Mouse (Mus musculus): ENCODE data around the gene Slc34a1. TPM values are rescaled to one million over a fixed set of nuclear protein-coding genes. Genes with fewer than 3 reads are reported as not detected.

Gene Slc34a1
- polyA plus RNA-seq, 1 experiment from 2014 or later: 0.04 TPM

- H3K9ac ChIP-seq (ENCODE audit: low read depth, low read length): no peak overlapping the region
- WGBS: 59% methylated on average over 3 of the region's 3 CpGs
Observed at GRCm38 (mm10) chr13:55370234-55370633, 27.8 kb upstream of the Slc34a1 start.

GRCm38 (mm10) chr13:55371007-55371681 is 26.8 kb upstream of the Slc34a1 start:
- no peak overlapping the region for H3K4me3 ChIP-seq (ENCODE audit: low read depth, low read length)
- H3K27ac ChIP-seq (ENCODE audit: low read depth, low read length): no peak overlapping the region
- no peak for TF ChIP-seq CTCF (IDR thresholded peaks at IDR 0.05; ENCODE audit: low read depth)
- ATAC-seq: no peak
- peaks cover 10% of the 10 kb centered on the region; the same call in 1 of the 2 replicates for H3K4me1 ChIP-seq (replicated peaks; ENCODE audit: control insufficient read depth, insufficient read depth, low read length)
- H3K36me3 ChIP-seq (ENCODE audit: control insufficient read depth, insufficient read depth): no peaks in the 10 kb centered on the region
- no peaks in the 10 kb centered on the region for H3K9me3 ChIP-seq (ENCODE audit: control insufficient read depth)
- no peak overlapping the region for H3K9ac ChIP-seq (ENCODE audit: low read depth, low read length)
- WGBS: 61% methylated on average over 8 of the region's 8 CpGs
- H3K27me3 ChIP-seq (replicated peaks; ENCODE audit: control insufficient read depth, insufficient read depth, low read length): no peaks in the 10 kb centered on the region
- H3K4me2 ChIP-seq (replicated peaks; ENCODE audit: low read depth): no peak overlapping the region

More at GRCm38 (mm10) chr13:55370234-55370633, 27.8 kb upstream of the Slc34a1 start:
- H3K4me2 ChIP-seq (replicated peaks; ENCODE audit: low read depth): no peak overlapping the region
- no peaks in the 10 kb centered on the region for H3K27me3 ChIP-seq (replicated peaks; ENCODE audit: control insufficient read depth, insufficient read depth, low read length)
- H3K4me3 ChIP-seq (ENCODE audit: low read depth, low read length): no peak overlapping the region
- peaks cover 10% of the 10 kb centered on the region; the same call in 1 of the 2 replicates for H3K4me1 ChIP-seq (replicated peaks; ENCODE audit: control insufficient read depth, insufficient read depth, low read length)
- H3K27ac ChIP-seq (ENCODE audit: low read depth, low read length): no peak overlapping the region
- no peak for TF ChIP-seq CTCF (IDR thresholded peaks at IDR 0.05; ENCODE audit: low read depth)
- H3K36me3 ChIP-seq (ENCODE audit: control insufficient read depth, insufficient read depth): no peaks in the 10 kb centered on the region
- no peak for ATAC-seq
- H3K9me3 ChIP-seq (ENCODE audit: control insufficient read depth): no peaks in the 10 kb centered on the region

- H3K4me2 ChIP-seq (replicated peaks; ENCODE audit: low read depth): no peak overlapping the region
- no peak overlapping the region for H3K27ac ChIP-seq (ENCODE audit: low read depth, low read length)
- H3K36me3 ChIP-seq (ENCODE audit: control insufficient read depth, insufficient read depth): no peaks in the 10 kb centered on the region
- WGBS: 69% methylated on average over 4 of the region's 5 CpGs
- H3K27me3 ChIP-seq (replicated peaks; ENCODE audit: control insufficient read depth, insufficient read depth, low read length): no peaks in the 10 kb centered on the region
- no peak for TF ChIP-seq CTCF (IDR thresholded peaks at IDR 0.05; ENCODE audit: low read depth)
- H3K9me3 ChIP-seq (ENCODE audit: control insufficient read depth): no peaks in the 10 kb centered on the region
- no peak overlapping the region for H3K9ac ChIP-seq (ENCODE audit: low read depth, low read length)
- no peak for ATAC-seq
- peaks cover 10% of the 10 kb centered on the region; the same call in 1 of the 2 replicates for H3K4me1 ChIP-seq (replicated peaks; ENCODE audit: control insufficient read depth, insufficient read depth, low read length)
- no peak overlapping the region for H3K4me3 ChIP-seq (ENCODE audit: low read depth, low read length)
Observed at GRCm38 (mm10) chr13:55371740-55372139, 26.2 kb upstream of the Slc34a1 start.

GRCm38 (mm10) chr13:55374206-55374924 is 23.6 kb upstream of the Slc34a1 start:
- ATAC-seq: peak; percentile 69
- TF ChIP-seq CTCF (IDR thresholded peaks at IDR 0.05; ENCODE audit: low read depth): no peak
- Histone ChIP-seq H3K27me3 (replicated peaks; ENCODE audit: control insufficient read depth, insufficient read depth, low read length) (peaks cover 12% of the 10 kb centered on the region; the same call in 1 of the 2 replicates), H3K9me3 (ENCODE audit: control insufficient read depth) (no peaks in the 10 kb centered on the region), H3K4me3 (ENCODE audit: low read depth, low read length) (no peak overlapping the region), H3K36me3 (ENCODE audit: control insufficient read depth, insufficient read depth) (no peaks in the 10 kb centered on the region), H3K4me1 (replicated peaks; ENCODE audit: control insufficient read depth, insufficient read depth, low read length) (peaks cover 10% of the 10 kb centered on the region; the same call in 1 of the 2 replicates), H3K4me2 (replicated peaks; ENCODE audit: low read depth) (no peak overlapping the region), H3K27ac (ENCODE audit: low read depth, low read length) (no peak overlapping the region), H3K9ac (ENCODE audit: low read depth, low read length) (no peak overlapping the region)
- WGBS: 36% methylated on average over 6 of the region's 6 CpGs

- Histone ChIP-seq H3K4me3 (ENCODE audit: low read depth, low read length) (no peak overlapping the region), H3K4me1 (replicated peaks; ENCODE audit: control insufficient read depth, insufficient read depth, low read length) (peaks cover 10% of the 10 kb centered on the region; the same call in 1 of the 2 replicates), H3K9me3 (ENCODE audit: control insufficient read depth) (no peaks in the 10 kb centered on the region), H3K9ac (ENCODE audit: low read depth, low read length) (no peak overlapping the region), H3K27me3 (replicated peaks; ENCODE audit: control insufficient read depth, insufficient read depth, low read length) (peaks cover 14% of the 10 kb centered on the region; the same call in 1 of the 2 replicates), H3K4me2 (replicated peaks; ENCODE audit: low read depth) (no peak overlapping the region), H3K27ac (ENCODE audit: low read depth, low read length) (no peak overlapping the region), H3K36me3 (ENCODE audit: control insufficient read depth, insufficient read depth) (no peaks in the 10 kb centered on the region)
- no peak for TF ChIP-seq CTCF (IDR thresholded peaks at IDR 0.05; ENCODE audit: low read depth)
- no peak for ATAC-seq
- 75% methylated on average over 2 of the region's 2 CpGs for WGBS
Observed at GRCm38 (mm10) chr13:55375877-55376276, 22.1 kb upstream of the Slc34a1 start.

GRCm38 (mm10) chr13:55378907-55379580 is 18.9 kb upstream of the Slc34a1 start:
- H3K27ac ChIP-seq (ENCODE audit: low read depth, low read length): no peak overlapping the region
- no peak overlapping the region for H3K9ac ChIP-seq (ENCODE audit: low read depth, low read length)
- 14% methylated on average over 32 of the region's 32 CpGs for WGBS
- H3K36me3 ChIP-seq (ENCODE audit: control insufficient read depth, insufficient read depth): no peaks in the 10 kb centered on the region
- H3K4me2 ChIP-seq (replicated peaks; ENCODE audit: low read depth): peak overlapping the region; percentile 45
- H3K4me1 ChIP-seq (replicated peaks; ENCODE audit: control insufficient read depth, insufficient read depth, low read length): peaks cover 4% of the 10 kb centered on the region; the same call in 1 of the 2 replicates
- H3K27me3 ChIP-seq (replicated peaks; ENCODE audit: control insufficient read depth, insufficient read depth, low read length): peaks cover 14% of the 10 kb centered on the region; the same call in 1 of the 2 replicates
- ATAC-seq: 0 out of 2 replicates have a peak, but pooled peaks have one; percentile 11
- H3K9me3 ChIP-seq (ENCODE audit: control insufficient read depth): no peaks in the 10 kb centered on the region
- peak; percentile 43 for TF ChIP-seq CTCF (IDR thresholded peaks at IDR 0.05; ENCODE audit: low read depth)
- no peak overlapping the region for H3K4me3 ChIP-seq (ENCODE audit: low read depth, low read length)

Measured in intestine, postnatal 0 days (tissue).